Mouse (Mus musculus): ENCODE data around the gene Gm28434.

Gene Gm28434

DNA sequence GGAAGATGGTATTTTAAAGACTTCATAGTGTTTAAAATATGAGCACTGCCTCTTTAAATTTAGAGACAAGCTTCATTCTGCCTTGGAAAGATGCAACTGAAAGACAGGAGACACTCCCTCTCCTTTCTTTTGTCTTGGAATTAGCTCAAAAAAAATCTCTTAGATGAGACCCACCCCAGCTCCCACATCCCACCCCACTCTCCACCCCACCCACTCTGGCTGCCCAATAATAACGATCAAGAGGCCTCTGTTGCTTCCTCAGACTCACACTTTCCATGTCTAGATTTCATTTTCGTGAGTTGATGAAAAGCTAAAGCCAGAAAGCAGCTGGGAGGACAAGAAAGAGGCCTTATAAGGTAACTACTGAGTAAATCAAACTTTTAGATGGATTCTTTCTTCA is at the start of gene Gm28434, which contains the start of gene 2310003L06Rik:
TSS of gene Gm28434 (plus strand) at position 317 of the 400 bp plus-strand sequence.
TSS of gene 2310003L06Rik (plus strand) at position 259 of the 400 bp plus-strand sequence.
- DNase-seq (ENCODE audit: low read depth, low spot score), result peak; percentile 55

DNA sequence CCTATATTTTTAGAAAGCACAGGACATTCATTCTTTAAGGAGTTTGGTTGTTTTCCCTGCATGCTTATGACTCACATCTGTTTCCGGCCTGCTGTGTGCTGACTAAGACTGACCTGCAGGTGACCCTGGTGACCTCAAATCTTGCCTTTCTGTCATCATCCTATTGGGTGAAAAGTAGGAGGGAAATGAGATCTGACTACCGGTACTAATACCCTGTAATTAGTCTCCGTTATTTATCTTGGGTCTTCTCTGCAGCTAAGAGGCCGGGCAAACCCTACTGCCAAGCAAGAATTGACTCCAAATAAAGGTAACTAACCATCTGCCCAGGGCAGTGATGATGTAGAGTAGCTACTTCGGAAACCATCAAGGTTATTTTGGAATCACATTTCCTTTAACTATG is 43.9 kb upstream of the Gm28434 start, which contains the start of gene Csn3:
TSS of gene Csn3 (plus strand) at position 208 of the 400 bp plus-strand sequence.
- peak; percentile 39 for DNase-seq (ENCODE audit: low read depth, low spot score)

DNA sequence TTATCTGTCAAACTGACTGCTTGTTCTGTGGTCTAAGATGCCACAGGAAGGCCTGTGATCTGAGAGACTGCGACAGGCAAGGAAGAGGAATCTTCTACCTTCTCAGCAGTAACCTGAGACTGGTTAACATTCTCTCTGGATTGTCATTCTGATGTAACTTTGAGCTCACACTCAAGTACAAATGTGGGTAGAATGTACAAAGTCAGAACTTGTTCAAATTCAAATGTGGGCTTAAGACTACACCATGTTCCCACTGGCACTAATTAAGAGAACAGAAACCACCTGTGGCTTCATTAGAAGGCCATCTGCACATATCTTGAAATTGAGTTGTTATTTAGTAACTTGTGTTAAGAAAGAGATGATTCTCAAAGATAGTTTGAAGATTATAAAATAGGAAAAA is 37.7 kb upstream of the Gm28434 start:
- peak; percentile 54 for DNase-seq (ENCODE audit: low read depth, low spot score)

DNA sequence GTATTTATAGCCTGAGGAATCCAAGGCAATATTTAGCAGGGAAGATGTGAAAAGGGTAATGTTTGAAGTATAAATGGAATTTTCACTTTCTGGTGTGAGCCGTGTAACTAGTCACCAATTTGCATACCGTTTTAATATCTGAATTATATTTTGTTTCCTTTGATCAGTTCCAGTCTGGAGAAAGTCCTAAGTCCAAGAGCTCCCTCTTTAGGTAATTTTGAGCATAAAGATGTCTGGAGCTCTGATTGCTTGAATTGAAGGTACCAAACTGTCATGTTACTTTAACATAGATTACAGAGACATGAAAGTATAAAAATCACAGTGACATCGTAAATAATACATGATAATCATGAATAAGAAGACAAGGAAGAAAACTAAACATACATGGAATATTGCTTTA is 28.6 kb upstream of the Gm28434 start:
- DNase-seq (ENCODE audit: low read depth, low spot score), result no peak

DNA sequence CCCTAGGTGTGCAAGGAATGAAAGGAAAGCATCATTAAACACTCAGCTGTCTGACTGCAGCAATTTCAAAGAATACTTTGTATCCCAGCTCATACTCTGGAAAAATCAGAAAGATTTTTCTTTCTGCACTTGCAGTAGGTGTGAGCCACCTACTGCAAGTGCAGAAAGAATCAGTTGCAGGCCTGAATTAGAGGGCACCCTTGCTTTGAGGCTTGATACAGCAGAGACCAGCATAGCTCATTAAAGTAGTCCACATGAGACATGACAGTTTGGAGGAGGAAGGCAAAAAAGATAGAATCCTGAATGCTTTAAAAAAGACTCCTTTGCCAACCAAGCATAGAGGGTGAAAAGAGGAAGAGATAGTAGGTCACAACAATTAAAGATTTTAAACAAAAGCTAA is 26.8 kb upstream of the Gm28434 start:
- no peak for DNase-seq (ENCODE audit: low read depth, low spot score)

DNA sequence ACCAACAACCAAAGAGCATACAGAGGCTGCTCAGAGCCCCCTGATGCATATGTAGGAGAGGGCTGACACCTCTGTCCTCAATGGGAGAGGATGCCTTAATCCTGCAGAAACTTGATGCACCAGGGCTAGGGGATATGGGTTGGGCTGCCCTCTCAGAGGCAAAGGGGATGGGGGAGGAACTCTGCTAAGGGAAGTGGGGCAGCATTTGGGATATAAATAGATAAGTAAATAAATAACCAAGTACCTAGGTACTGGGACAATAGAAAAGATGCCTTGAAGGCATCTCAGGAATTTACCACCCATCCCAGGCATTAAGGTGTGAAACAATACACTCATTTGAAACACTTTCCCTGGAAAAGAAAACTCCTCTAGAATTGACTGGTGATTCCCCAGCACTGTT is 17.5 kb upstream of the Gm28434 start:
- peak; percentile 73 for DNase-seq (ENCODE audit: low read depth, low spot score)

DNA sequence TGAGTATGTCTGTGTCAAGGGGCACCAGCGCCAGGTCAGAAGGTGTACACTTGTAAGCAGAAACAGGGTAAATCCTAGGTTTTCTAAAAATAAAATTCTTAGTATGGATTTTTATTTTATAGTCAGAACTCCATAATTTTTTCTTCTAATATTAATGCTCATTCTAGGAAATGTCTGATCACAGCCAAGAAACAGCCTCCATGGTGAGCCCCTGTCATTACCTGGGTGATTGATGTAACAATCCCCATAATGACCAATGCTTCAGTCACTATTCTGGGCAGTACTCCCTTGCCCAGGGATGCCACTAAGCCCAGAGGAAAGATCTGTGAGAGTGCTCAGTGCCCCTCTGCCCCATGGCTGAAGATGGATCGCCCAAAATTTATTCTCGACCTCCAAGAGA is 9.8 kb downstream of the Gm28434 start, which contains the start of gene Cabs1:
TSS of gene Cabs1 (plus strand) at position 301 of the 400 bp plus-strand sequence.
- DNase-seq (ENCODE audit: low read depth, low spot score), result no peak

DNA sequence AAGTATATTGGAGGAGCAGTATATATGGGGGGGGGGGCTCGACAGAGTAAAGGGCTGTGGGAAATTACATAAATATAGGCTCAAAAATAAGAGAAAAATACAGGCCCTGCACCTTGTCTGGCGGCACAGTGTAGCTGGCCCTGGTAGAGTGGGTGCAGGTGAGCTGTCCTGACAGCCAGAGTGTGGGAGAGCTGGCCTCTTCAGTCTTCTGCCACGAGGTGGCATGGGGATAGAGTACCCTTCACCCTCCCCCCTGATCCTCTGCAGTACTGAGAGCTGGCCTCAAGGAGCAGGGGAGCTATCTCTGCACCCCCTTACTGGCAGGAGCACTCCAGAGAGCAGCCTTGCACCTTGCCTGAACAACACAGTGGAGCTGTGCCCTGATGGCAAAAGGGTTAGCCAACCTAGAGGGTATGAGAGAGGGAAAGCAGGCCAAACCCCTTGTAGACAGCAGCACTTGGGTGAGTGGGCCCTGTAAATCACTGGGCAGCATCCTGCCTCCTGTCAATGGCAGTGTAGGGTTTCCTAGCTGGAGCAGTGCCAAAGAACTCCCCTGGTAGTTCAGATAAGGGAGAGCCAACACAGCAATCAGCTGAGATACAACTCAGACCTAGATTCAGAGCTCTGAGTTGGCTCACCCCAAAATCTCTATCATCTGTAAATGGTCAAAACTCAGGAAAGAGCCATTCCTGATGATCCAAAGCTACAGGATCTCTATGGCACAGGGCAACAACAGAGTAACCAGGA is 13.3 kb downstream of the Gm28434 start:
- no peak for DNase-seq (ENCODE audit: low read depth, low spot score)

DNA sequence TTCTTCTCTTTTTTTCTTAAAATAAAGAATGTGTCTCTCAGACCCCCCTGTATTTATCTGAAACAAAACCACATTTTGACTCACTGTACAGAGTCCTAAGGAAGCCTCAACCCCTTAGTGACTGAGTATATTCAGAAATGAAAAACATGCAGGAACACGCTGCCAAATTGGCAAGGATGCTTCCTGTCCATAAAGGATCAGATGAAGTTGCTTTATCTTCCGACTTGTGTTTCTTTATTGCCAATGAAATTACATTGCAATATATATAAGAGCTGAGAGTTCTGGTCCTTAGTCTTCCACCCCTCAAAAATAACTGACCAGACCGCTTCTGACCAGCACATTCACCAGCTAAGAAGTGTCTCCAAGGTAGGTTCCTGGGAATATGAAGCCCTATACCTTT is 32.9 kb downstream of the Gm28434 start, which contains the start of gene Smr3a:
TSS of gene Smr3a (plus strand) at position 301 of the 400 bp plus-strand sequence.
- DNase-seq (ENCODE audit: low read depth, low spot score), result no peak

DNA sequence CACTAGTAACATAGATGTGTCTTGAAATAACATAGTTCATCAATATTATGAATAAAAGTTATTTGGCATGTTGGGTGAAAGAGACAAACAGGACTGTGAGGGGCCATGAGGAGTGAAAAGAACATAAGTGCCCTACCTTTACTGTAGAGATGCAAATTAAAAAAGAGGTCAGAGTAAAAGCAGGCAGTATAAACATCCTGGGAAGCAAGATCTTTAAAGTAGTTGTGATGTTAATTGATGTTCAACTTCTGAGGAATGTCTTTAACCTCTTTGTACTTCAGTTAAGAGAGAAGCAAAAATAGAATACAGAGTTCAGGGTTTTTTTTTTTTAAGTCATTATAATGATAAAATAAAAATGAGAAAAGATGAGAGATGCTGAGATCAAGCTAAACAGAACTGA is 35.9 kb downstream of the Gm28434 start:
- DNase-seq (ENCODE audit: low read depth, low spot score), result peak; percentile 63
